Mouse (Mus musculus): Measurements from ENCODE around the gene Stpg3.

Stpg3 gene

GRCm38 (mm10) chr2:25203631-25204214 lies 10.7 kb downstream of the Stpg3 start:
- no peak for DNase-seq

- DNase-seq = no peak
These were observed 13.8 kb downstream of the Stpg3 start for GRCm38 (mm10) chr2:25200631-25201030.

GRCm38 (mm10) chr2:25197946-25198345 lies 16.5 kb downstream of the Stpg3 start:
- DNase-seq = no peak

GRCm38 (mm10) chr2:25197191-25197590 lies 17.2 kb downstream of the Stpg3 start:
- DNase-seq = no peak

GRCm38 (mm10) chr2:25196172-25196954 lies 18.1 kb downstream of the Stpg3 start, which contains the start of gene Tor4a:
Tor4a (minus strand) TSS chr2:25196886.
- DNase-seq = peak; percentile 17

- no peak for DNase-seq
These were observed 19.0 kb downstream of the Stpg3 start for GRCm38 (mm10) chr2:25195211-25196156.

- DNase-seq = no peak
These were observed 19.8 kb downstream of the Stpg3 start for GRCm38 (mm10) chr2:25194486-25195171.

GRCm38 (mm10) chr2:25194006-25194405 lies 20.4 kb downstream of the Stpg3 start:
- no peak for DNase-seq

- peak; percentile 76 for DNase-seq
These were observed 21.1 kb downstream of the Stpg3 start for GRCm38 (mm10) chr2:25193330-25193770.

GRCm38 (mm10) chr2:25187841-25188240 lies 26.6 kb downstream of the Stpg3 start:
- DNase-seq = no peak

GRCm38 (mm10) chr2:25186575-25186930 lies 27.9 kb downstream of the Stpg3 start:
- DNase-seq = no peak

- DNase-seq = no peak
These were observed 28.5 kb downstream of the Stpg3 start for GRCm38 (mm10) chr2:25185625-25186574.

- DNase-seq = no peak
These were observed 29.9 kb downstream of the Stpg3 start for GRCm38 (mm10) chr2:25184496-25184895.

- DNase-seq = no peak
These were observed 31.1 kb downstream of the Stpg3 start for GRCm38 (mm10) chr2:25183336-25183735.

- no peak for DNase-seq
These were observed 31.8 kb downstream of the Stpg3 start for GRCm38 (mm10) chr2:25182664-25183063.

- DNase-seq = no peak
These were observed 32.5 kb downstream of the Stpg3 start for GRCm38 (mm10) chr2:25181891-25182397.

GRCm38 (mm10) chr2:25180973-25181890 lies 33.2 kb downstream of the Stpg3 start:
- no peak for DNase-seq

GRCm38 (mm10) chr2:25180478-25180903 lies 33.9 kb downstream of the Stpg3 start, which contains the start of gene Nrarp:
Nrarp (plus strand) TSS chr2:25180758.
- DNase-seq = peak; percentile 90

GRCm38 (mm10) chr2:25179566-25180217 lies 34.7 kb downstream of the Stpg3 start:
- peak; percentile 4 for DNase-seq
